Mouse (Mus musculus): ENCODE measurements around the gene Bmp2k. TPM values are rescaled to one million over a fixed set of nuclear protein-coding genes. Genes with fewer than 3 reads are reported as not detected.

Bmp2k gene
- polyA plus RNA-seq, 1 experiment: 5.9 TPM

DNA sequence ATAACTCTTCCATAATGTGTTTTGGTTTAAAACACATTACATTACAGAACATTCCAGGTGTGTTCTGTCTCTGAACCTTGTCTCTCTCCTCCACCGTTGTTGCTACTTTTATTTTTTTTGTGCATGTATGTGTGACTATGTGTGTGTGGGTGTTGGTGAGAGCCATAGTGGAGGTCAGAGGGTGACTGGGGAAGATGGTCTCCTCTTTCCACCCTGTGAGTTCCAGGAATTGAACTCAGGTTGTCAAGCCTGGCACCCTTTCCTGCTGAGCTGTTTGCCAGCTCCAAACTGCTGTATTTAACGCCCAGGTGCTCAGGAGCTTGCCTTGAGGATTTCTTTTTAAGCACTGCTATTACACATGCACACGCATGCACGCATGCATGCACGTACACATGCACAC is 78.7 kb downstream of the Bmp2k start:
- Histone ChIP-seq H3K4me3 (ENCODE audit: insufficient read depth, poor library complexity, severe bottlenecking) (no peak overlapping the region), H3K27me3 (ENCODE audit: control insufficient read depth, insufficient read depth, insufficient read length) (no peaks in the 10 kb centered on the region), H3ac (ENCODE audit: control insufficient read depth, insufficient read length, low read depth) (no peak overlapping the region), H3K36me3 (ENCODE audit: control insufficient read depth, insufficient read depth) (peaks cover 4% of the 10 kb centered on the region), H3K79me2 (ENCODE audit: control insufficient read depth, insufficient read depth) (no peaks in the 10 kb centered on the region), H3K79me3 (ENCODE audit: low read depth) (no peaks in the 10 kb centered on the region)
- TF ChIP-seq MYOD1 (IDR thresholded peaks at IDR 0.05; ENCODE audit: control insufficient read depth, insufficient read length, low read depth): no peak
- no peak for TF ChIP-seq USF1 (IDR thresholded peaks at IDR 0.05; ENCODE audit: low read depth)
- no peak for TF ChIP-seq FOSL1 (IDR thresholded peaks at IDR 0.05; ENCODE audit: insufficient read depth, low read length, poor library complexity, severe bottlenecking)
- TF ChIP-seq CTCF (IDR thresholded peaks at IDR 0.05; ENCODE audit: control insufficient read depth, insufficient read depth, insufficient read length): no peak
- no peak for TF ChIP-seq MYOG (IDR thresholded peaks at IDR 0.05; ENCODE audit: control insufficient read depth, extremely low read depth, insufficient read length)
- TF ChIP-seq MAX (IDR thresholded peaks at IDR 0.05): no peak
- no peak for TF ChIP-seq CEBPB (IDR thresholded peaks at IDR 0.05; ENCODE audit: low read depth)

DNA sequence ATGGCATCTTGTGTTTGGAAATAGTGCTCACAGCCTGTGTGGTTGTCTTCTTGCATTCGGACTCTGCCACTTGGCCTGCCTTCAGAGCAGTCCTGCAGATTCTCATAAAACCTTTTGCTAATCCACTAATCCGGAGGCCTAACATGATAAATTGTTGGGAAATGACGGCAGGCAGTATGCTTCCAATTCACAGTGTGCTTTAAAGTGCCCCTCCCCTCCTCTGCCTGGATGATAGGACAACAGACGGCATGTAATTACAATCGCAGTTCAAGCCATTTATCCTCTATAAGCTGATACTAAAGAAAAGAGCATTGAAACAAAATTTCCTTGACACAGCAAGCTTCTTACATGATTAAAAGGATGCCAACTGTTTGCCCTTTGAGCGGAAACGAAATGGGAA is 80.2 kb downstream of the Bmp2k start:
- Histone ChIP-seq H3ac (ENCODE audit: control insufficient read depth, insufficient read length, low read depth) (no peak overlapping the region), H3K36me3 (ENCODE audit: control insufficient read depth, insufficient read depth) (peaks cover 4% of the 10 kb centered on the region)
- TF ChIP-seq FOSL1 (IDR thresholded peaks at IDR 0.05; ENCODE audit: insufficient read depth, low read length, poor library complexity, severe bottlenecking): no peak
- TF ChIP-seq MYOD1 (IDR thresholded peaks at IDR 0.05; ENCODE audit: control insufficient read depth, insufficient read length, low read depth): no peak
- no peak for TF ChIP-seq CTCF (IDR thresholded peaks at IDR 0.05; ENCODE audit: control insufficient read depth, insufficient read depth, insufficient read length)
- TF ChIP-seq MYOG (IDR thresholded peaks at IDR 0.05; ENCODE audit: control insufficient read depth, extremely low read depth, insufficient read length): no peak
- TF ChIP-seq MAX (IDR thresholded peaks at IDR 0.05): no peak
- TF ChIP-seq CEBPB (IDR thresholded peaks at IDR 0.05; ENCODE audit: low read depth): no peak

DNA sequence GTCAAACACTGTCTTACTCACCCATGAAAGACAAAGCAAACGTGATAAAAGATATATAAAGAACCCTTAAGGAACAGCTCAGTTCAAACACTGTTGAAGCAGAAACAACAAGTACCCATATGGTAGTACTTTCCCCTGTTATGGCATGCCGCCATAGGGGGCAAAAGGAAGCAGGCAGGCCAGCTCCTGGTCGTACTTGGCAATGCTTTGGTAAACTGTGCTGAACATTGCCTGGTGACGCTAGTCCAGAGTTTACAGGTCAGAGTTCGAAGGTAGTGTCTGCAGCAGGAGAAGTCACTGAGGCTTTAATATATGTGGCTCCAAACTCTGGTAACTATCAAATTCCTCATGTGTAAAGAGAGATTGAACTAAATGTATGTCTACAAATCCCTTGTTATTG is 81.2 kb downstream of the Bmp2k start:
- Histone ChIP-seq H3K79me2 (ENCODE audit: control insufficient read depth, insufficient read depth) (no peaks in the 10 kb centered on the region), H3K4me3 (ENCODE audit: insufficient read depth, poor library complexity, severe bottlenecking) (no peak overlapping the region), H3ac (ENCODE audit: control insufficient read depth, insufficient read length, low read depth) (no peak overlapping the region), H3K36me3 (ENCODE audit: control insufficient read depth, insufficient read depth) (peaks cover 4% of the 10 kb centered on the region), H3K27me3 (ENCODE audit: control insufficient read depth, insufficient read depth, insufficient read length) (no peaks in the 10 kb centered on the region), H3K79me3 (ENCODE audit: low read depth) (no peaks in the 10 kb centered on the region)
- TF ChIP-seq MAX (IDR thresholded peaks at IDR 0.05): no peak
- no peak for TF ChIP-seq CTCF (IDR thresholded peaks at IDR 0.05; ENCODE audit: control insufficient read depth, insufficient read depth, insufficient read length)
- no peak for TF ChIP-seq FOSL1 (IDR thresholded peaks at IDR 0.05; ENCODE audit: insufficient read depth, low read length, poor library complexity, severe bottlenecking)
- no peak for TF ChIP-seq MYOG (IDR thresholded peaks at IDR 0.05; ENCODE audit: control insufficient read depth, extremely low read depth, insufficient read length)
- TF ChIP-seq MYOD1 (IDR thresholded peaks at IDR 0.05; ENCODE audit: control insufficient read depth, insufficient read length, low read depth): no peak
- no peak for TF ChIP-seq CEBPB (IDR thresholded peaks at IDR 0.05; ENCODE audit: low read depth)
- TF ChIP-seq USF1 (IDR thresholded peaks at IDR 0.05; ENCODE audit: low read depth): no peak

More for the DNA sequence above, 80.2 kb downstream of the Bmp2k start:
- no peaks in the 10 kb centered on the region for H3K79me3 ChIP-seq (ENCODE audit: low read depth)
- no peaks in the 10 kb centered on the region for H3K27me3 ChIP-seq (ENCODE audit: control insufficient read depth, insufficient read depth, insufficient read length)
- H3K79me2 ChIP-seq (ENCODE audit: control insufficient read depth, insufficient read depth): no peaks in the 10 kb centered on the region
- no peak overlapping the region for H3K4me3 ChIP-seq (ENCODE audit: insufficient read depth, poor library complexity, severe bottlenecking)

DNA sequence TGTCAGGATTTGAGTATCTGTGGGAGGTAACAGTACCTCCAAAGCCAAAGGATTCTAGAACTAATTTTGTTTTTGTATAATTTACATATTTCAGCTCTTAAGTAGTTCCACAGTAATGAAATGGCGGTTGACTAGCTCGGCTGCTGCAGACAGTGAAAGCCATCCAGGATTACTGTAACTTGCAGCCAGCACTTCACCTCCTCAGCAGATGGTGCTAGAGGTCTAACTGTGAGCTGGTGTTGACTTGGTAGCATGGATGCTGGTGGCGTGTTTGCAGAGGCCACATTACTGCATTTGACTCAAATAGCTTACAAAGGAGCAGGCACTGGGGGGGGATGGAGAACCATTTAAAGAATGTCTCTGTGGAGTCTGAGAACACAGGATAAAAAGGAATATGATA is 84.0 kb downstream of the Bmp2k start:
- no peaks in the 10 kb centered on the region for H3K79me3 ChIP-seq (ENCODE audit: low read depth)
- TF ChIP-seq FOSL1 (IDR thresholded peaks at IDR 0.05; ENCODE audit: insufficient read depth, low read length, poor library complexity, severe bottlenecking) (no peak), MYOG (IDR thresholded peaks at IDR 0.05; ENCODE audit: control insufficient read depth, extremely low read depth, insufficient read length) (no peak), USF1 (IDR thresholded peaks at IDR 0.05; ENCODE audit: low read depth) (no peak), MYOD1 (IDR thresholded peaks at IDR 0.05; ENCODE audit: control insufficient read depth, insufficient read length, low read depth) (no peak), MAX (IDR thresholded peaks at IDR 0.05) (no peak), CEBPB (IDR thresholded peaks at IDR 0.05; ENCODE audit: low read depth) (no peak), CTCF (IDR thresholded peaks at IDR 0.05; ENCODE audit: control insufficient read depth, insufficient read depth, insufficient read length) (no peak)
- H3K27me3 ChIP-seq (ENCODE audit: control insufficient read depth, insufficient read depth, insufficient read length): no peaks in the 10 kb centered on the region
- H3ac ChIP-seq (ENCODE audit: control insufficient read depth, insufficient read length, low read depth): no peak overlapping the region
- H3K4me3 ChIP-seq (ENCODE audit: insufficient read depth, poor library complexity, severe bottlenecking): no peak overlapping the region
- H3K36me3 ChIP-seq (ENCODE audit: control insufficient read depth, insufficient read depth): peaks cover 4% of the 10 kb centered on the region
- no peaks in the 10 kb centered on the region for H3K79me2 ChIP-seq (ENCODE audit: control insufficient read depth, insufficient read depth)

DNA sequence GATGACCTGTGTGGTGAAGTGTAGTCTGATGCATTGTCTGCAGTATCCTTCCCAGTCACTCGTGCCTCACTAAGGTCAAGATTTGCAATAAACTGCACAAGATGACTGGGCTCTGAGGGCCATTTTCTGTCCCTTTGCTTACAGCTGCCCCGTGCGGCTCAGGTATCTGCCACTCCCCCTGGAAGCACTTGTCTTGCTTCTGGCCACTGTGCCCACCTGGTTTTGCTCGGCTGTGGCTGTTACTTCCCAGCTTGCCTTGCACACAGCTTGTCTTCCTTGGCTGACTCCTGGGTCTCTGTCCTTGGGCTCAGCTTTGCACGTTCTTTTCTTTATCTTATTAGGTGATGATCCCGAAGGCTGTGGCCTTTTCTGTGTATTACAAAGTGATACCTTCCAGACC is 86.2 kb downstream of the Bmp2k start:
- no peak overlapping the region for H3K4me3 ChIP-seq (ENCODE audit: insufficient read depth, poor library complexity, severe bottlenecking)
- TF ChIP-seq MAX (IDR thresholded peaks at IDR 0.05): no peak
- TF ChIP-seq MYOG (IDR thresholded peaks at IDR 0.05; ENCODE audit: control insufficient read depth, extremely low read depth, insufficient read length): no peak
- no peak for TF ChIP-seq FOSL1 (IDR thresholded peaks at IDR 0.05; ENCODE audit: insufficient read depth, low read length, poor library complexity, severe bottlenecking)
- no peak for TF ChIP-seq MYOD1 (IDR thresholded peaks at IDR 0.05; ENCODE audit: control insufficient read depth, insufficient read length, low read depth)
- no peak for TF ChIP-seq CEBPB (IDR thresholded peaks at IDR 0.05; ENCODE audit: low read depth)
- no peak for TF ChIP-seq CTCF (IDR thresholded peaks at IDR 0.05; ENCODE audit: control insufficient read depth, insufficient read depth, insufficient read length)
- no peak for TF ChIP-seq USF1 (IDR thresholded peaks at IDR 0.05; ENCODE audit: low read depth)
- no peaks in the 10 kb centered on the region for H3K79me2 ChIP-seq (ENCODE audit: control insufficient read depth, insufficient read depth)
- H3K36me3 ChIP-seq (ENCODE audit: control insufficient read depth, insufficient read depth): peaks cover 11% of the 10 kb centered on the region
- H3ac ChIP-seq (ENCODE audit: control insufficient read depth, insufficient read length, low read depth): no peak overlapping the region
- no peaks in the 10 kb centered on the region for H3K27me3 ChIP-seq (ENCODE audit: control insufficient read depth, insufficient read depth, insufficient read length)
- H3K79me3 ChIP-seq (ENCODE audit: low read depth): no peaks in the 10 kb centered on the region

DNA sequence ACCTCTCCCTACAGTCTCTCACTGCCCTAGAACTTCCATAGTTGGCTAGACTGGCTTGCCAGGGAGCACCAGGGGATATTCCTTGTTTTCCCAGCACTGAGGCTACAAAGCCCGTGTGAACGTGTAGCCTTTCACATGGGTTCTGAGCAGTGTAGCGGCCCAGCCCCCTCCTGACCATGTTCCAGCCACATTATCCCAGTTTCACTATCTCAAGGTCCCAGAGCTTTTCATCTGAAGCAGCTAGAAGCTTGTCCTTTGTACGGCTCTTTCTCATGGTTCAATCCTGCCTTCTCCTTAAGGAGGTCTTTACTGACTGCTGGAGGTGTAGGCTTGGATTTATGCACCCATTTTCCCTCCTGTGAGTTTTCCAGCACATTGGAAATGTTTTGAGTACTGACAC is 87.1 kb downstream of the Bmp2k start:
- TF ChIP-seq MYOD1 (IDR thresholded peaks at IDR 0.05; ENCODE audit: control insufficient read depth, insufficient read length, low read depth): no peak
- no peak for TF ChIP-seq FOSL1 (IDR thresholded peaks at IDR 0.05; ENCODE audit: insufficient read depth, low read length, poor library complexity, severe bottlenecking)
- no peak for TF ChIP-seq MYOG (IDR thresholded peaks at IDR 0.05; ENCODE audit: control insufficient read depth, extremely low read depth, insufficient read length)
- no peak for TF ChIP-seq CEBPB (IDR thresholded peaks at IDR 0.05; ENCODE audit: low read depth)
- TF ChIP-seq USF1 (IDR thresholded peaks at IDR 0.05; ENCODE audit: low read depth): no peak
- TF ChIP-seq CTCF (IDR thresholded peaks at IDR 0.05; ENCODE audit: control insufficient read depth, insufficient read depth, insufficient read length): no peak
- TF ChIP-seq MAX (IDR thresholded peaks at IDR 0.05): no peak
- Histone ChIP-seq H3K79me3 (ENCODE audit: low read depth) (no peaks in the 10 kb centered on the region), H3ac (ENCODE audit: control insufficient read depth, insufficient read length, low read depth) (no peak overlapping the region), H3K4me3 (ENCODE audit: insufficient read depth, poor library complexity, severe bottlenecking) (no peak overlapping the region), H3K27me3 (ENCODE audit: control insufficient read depth, insufficient read depth, insufficient read length) (no peaks in the 10 kb centered on the region), H3K36me3 (ENCODE audit: control insufficient read depth, insufficient read depth) (peaks cover 11% of the 10 kb centered on the region), H3K79me2 (ENCODE audit: control insufficient read depth, insufficient read depth) (no peaks in the 10 kb centered on the region)

All from C2C12 (cell line).